Mouse (Mus musculus): ENCODE measurements at regions not wholly inside any gene's neighbourhood (a gene's known extent, or its start where the extent isn't known, plus 50 kb on each side); places are given as distances from the start of the nearest gene placed in this dataset.

DNA sequence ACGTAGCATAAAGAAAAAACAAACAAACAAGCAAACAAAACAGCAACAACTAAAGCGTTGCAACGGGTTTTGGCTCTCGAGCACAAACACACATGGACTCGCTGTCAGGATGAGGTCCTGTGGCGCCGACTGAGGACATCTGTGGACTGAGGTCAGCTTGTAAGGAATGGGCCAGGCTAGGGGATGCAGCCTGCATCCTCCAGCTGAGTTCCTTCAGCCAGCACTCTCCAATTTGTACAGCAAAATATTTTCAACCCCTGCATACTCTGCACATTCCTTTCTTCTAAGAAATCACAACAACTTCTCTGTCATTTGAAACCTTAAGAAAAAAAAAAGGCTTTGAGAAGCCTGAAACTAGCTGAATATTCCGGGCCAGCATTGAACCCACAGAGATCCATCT is 78.5 kb upstream of the Krr1 start:
- Histone ChIP-seq H3K36me3 (ENCODE audit: control insufficient read depth in 1 of 2, insufficient read depth in 2 of 2, low read length in 2 of 2) (no peaks in the 10 kb centered on the region), H3K4me3 (ENCODE audit: control insufficient read depth in 1 of 2, insufficient read depth in 1 of 2, low read depth in 2 of 2, low read length in 2 of 2) (no peak overlapping the region), H3K27ac (ENCODE audit: control insufficient read depth, low read depth, low read length) (no peak overlapping the region), H3K9me3 (replicated peaks; ENCODE audit: insufficient read depth, low read length) (no peaks in the 10 kb centered on the region), H3K9ac (ENCODE audit: control insufficient read depth, low read depth, low read length, poor library complexity, severe bottlenecking) (no peak overlapping the region), H3K27me3 (ENCODE audit: control insufficient read depth in 1 of 2, insufficient read depth in 2 of 2, low read length in 2 of 2) (no peaks in the 10 kb centered on the region; a peak in 1 of 4 replicates), H3K79me2 (ENCODE audit: control insufficient read depth, insufficient read depth, low read length, poor library complexity) (no peaks in the 10 kb centered on the region), H3K4me1 (ENCODE audit: control insufficient read depth in 1 of 2, insufficient read depth in 2 of 2, low read length in 2 of 2) (no peaks in the 10 kb centered on the region)
- no peak for DNase-seq (ENCODE audit: low read depth, low spot score)
- TF ChIP-seq ELF1 (IDR thresholded peaks at IDR 0.05; ENCODE audit: low read depth, low read length) (no peak), MXI1 (IDR thresholded peaks at IDR 0.05; ENCODE audit: low read depth, low read length) (no peak), TAL1 (IDR thresholded peaks at IDR 0.05; ENCODE audit: low read length) (no peak), ZMIZ1 (IDR thresholded peaks at IDR 0.05; ENCODE audit: low read depth, low read length) (no peak), TCF12 (IDR thresholded peaks at IDR 0.05; ENCODE audit: low read depth, low read length) (no peak), SIN3A (IDR thresholded peaks at IDR 0.05; ENCODE audit: low read length) (no peak), MEF2A (IDR thresholded peaks at IDR 0.05; ENCODE audit: extremely low read depth, insufficient replicate concordance, low read depth, low read length, poor library complexity, severe bottlenecking) (no peak), MYC (IDR thresholded peaks at IDR 0.05; ENCODE audit: low read depth, low read length) (no peak), POLR2A (IDR thresholded peaks at IDR 0.05; ENCODE audit: control insufficient read depth in 1 of 2, insufficient read depth in 1 of 2, low read depth in 1 of 2, low read length in 2 of 2, poor library complexity in 1 of 2) (no peak), USF1 (IDR thresholded peaks at IDR 0.05; ENCODE audit: low read depth, low read length) (no peak), JUND (IDR thresholded peaks at IDR 0.05; ENCODE audit: low read depth, low read length) (no peak), ZC3H11A (IDR thresholded peaks at IDR 0.05; ENCODE audit: low read depth, low read length) (no peak)

DNA sequence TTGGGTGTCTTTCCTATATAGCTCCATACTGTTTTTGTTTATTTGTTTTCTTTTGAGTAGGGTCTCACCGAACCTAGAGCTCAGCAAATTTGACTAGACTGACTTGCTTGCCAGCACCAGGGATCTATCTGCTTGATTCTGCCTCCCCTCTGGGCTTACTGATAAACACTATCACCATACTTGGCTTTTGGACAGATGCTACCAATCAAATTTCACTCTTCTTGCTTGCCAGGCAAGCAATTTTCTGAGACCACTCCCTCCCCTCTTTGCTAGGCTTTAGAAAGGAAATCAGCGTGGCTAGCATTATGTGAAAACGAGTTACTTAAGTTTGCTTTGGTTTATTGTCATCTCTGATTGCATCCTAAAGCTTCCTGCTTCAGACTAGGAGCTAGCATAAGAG is 75.1 kb upstream of the Krr1 start:
- no peak for TF ChIP-seq POLR2A (IDR thresholded peaks at IDR 0.05; ENCODE audit: control insufficient read depth in 1 of 2, insufficient read depth in 1 of 2, low read depth in 1 of 2, low read length in 2 of 2, poor library complexity in 1 of 2)
- TF ChIP-seq POLR2AphosphoS5 (IDR thresholded peaks at IDR 0.05; ENCODE audit: borderline replicate concordance, low read depth, low read length), result no peak
- TF ChIP-seq EP300 (IDR thresholded peaks at IDR 0.05; ENCODE audit: low read depth in 1 of 2, low read length in 2 of 2), result no peak
- TF ChIP-seq ZMIZ1 (IDR thresholded peaks at IDR 0.05; ENCODE audit: low read depth, low read length), result no peak
- no peak for TF ChIP-seq POLR2AphosphoS2 (IDR thresholded peaks at IDR 0.05; ENCODE audit: low read length)
- no peak for TF ChIP-seq CTCF (IDR thresholded peaks at IDR 0.05 in 2 of 3, conservative IDR thresholded peaks at IDR 0.05 in 1 of 3; ENCODE audit: control insufficient read depth in 1 of 3, insufficient read depth in 1 of 3, low read depth in 2 of 3, low read length in 3 of 3, poor library complexity in 1 of 3, severe bottlenecking in 1 of 3)
- Histone ChIP-seq H3K27me3 (ENCODE audit: control insufficient read depth in 1 of 2, insufficient read depth in 2 of 2, low read length in 2 of 2) (no peaks in the 10 kb centered on the region; a peak in 1 of 4 replicates), H3K36me3 (ENCODE audit: control insufficient read depth in 1 of 2, insufficient read depth in 2 of 2, low read length in 2 of 2) (no peaks in the 10 kb centered on the region), H3K4me1 (ENCODE audit: control insufficient read depth in 1 of 2, insufficient read depth in 2 of 2, low read length in 2 of 2) (no peaks in the 10 kb centered on the region), H3K27ac (ENCODE audit: control insufficient read depth, low read depth, low read length) (no peak overlapping the region), H3K9ac (ENCODE audit: control insufficient read depth, low read depth, low read length, poor library complexity, severe bottlenecking) (no peak overlapping the region), H3K9me3 (replicated peaks; ENCODE audit: insufficient read depth, low read length) (no peaks in the 10 kb centered on the region), H3K4me3 (ENCODE audit: control insufficient read depth in 1 of 2, insufficient read depth in 1 of 2, low read depth in 2 of 2, low read length in 2 of 2) (no peak overlapping the region), H3K79me2 (ENCODE audit: control insufficient read depth, insufficient read depth, low read length, poor library complexity) (no peaks in the 10 kb centered on the region)
- DNase-seq (ENCODE audit: low read depth, low spot score), result no peak

Measured in MEL (cell line).